Mouse (Mus musculus) embryo, embryonic 11.5 days (tissue): ENCODE measurements around the gene Ccr7.
A peak's percentile ranks its signal among the peaks of the same experiment; 100 is the strongest.

Experiments
- DNase-seq: peaks from one replicate; pipeline ENCODE4 v3.0.0-alpha.2; 2012; ENCODE audit warnings: low read depth, low spot score

Ccr7 gene

DNA sequence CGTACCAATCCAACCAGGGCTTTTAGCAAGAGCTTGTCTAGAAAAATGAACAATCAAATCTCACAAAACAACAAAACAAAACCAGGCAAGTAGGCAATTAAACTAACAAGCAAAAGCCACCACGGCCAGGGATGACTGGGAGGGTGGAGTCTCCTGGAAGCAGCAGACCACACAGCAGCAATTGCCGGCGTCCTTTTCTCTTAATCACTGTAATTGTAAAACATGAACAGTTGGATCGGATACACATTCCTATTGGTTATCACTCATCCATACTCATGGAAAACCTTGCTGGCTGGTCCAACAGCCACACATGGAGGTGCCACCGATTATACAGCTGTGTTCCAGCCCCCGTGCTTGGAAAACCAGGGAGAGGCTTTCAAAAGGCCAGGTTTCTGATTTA, 37.0 kb downstream of the Ccr7 start:
- no peak for DNase-seq

DNA sequence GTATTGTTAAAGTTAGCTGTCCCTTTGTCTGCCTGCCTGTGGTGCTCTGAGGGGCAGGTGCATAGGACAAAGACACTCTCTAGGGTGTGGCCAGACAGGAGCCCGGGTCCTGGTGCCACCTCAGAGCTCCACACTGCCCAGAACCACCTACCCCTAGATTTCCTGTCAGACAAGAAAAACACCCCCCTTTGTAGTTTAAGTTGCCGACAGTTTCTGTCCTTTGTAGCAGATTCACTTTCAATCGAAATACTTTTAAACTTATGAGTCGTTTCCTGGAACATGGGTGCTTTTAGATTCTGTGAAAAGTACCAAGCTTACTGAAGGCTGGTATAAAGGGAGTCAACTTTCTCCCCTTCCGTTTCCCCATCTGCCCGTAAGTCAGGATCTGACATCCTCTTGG, 38.9 kb downstream of the Ccr7 start:
- DNase-seq = no peak

DNA sequence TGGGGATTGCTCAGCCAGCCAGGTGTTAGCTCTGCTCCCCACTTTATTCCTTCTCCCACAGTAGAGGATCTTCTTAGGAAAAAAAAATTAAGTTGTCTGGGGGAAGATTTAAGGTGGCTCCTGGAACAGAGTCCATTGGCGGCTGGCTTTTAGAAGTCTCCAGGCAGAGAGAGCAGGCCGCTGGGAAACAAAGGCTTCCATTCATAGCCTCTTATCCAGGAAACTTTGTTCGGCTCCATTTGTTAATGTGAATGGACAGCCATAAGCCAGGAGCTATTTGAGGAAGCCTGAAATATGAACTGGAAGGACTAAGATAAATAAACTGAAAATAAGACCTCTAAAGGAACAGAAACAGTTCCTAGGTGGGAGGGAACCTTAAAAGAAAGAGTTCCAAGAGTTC, 41.8 kb downstream of the Ccr7 start:
- peak; percentile 48 for DNase-seq

DNA sequence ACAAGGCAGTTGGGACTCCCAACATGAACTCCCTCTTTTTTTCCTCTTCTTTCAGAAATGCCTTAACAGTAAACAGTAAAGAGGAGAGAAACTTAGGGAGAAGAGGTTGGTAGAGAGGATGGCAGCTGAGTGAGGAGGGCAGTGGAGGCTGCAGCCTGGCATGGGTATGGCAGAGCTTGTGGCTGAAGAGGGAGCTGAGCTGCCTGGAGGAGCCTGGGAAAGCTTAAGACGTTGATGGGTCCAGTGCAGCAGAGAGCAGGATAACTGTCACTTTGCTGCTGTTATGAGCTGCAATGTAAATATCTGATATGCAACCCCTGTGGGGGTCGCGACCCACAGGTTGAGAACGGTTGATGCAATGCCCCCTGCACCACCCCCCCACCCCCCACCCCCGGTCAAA, 42.2 kb downstream of the Ccr7 start:
- no peak for DNase-seq

DNA sequence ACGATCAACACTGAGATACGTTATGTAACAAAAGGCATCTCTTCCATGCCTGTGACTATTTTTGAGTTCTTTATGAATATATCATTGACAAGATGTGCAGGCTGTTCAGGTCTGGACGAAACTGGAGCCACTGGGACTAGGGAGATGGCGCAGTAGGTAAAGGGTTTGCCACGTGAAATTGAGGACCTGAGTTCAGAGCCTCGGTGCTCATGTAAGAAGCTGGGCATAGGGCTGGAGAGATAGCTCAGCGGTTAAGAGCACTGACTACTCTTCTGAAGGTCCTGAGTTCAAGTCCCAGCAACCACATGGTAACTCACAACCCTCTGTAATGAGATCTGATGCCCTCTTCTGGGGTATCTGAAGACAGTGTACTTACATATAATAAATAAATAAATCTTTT, 43.2 kb downstream of the Ccr7 start:
- DNase-seq = no peak

DNA sequence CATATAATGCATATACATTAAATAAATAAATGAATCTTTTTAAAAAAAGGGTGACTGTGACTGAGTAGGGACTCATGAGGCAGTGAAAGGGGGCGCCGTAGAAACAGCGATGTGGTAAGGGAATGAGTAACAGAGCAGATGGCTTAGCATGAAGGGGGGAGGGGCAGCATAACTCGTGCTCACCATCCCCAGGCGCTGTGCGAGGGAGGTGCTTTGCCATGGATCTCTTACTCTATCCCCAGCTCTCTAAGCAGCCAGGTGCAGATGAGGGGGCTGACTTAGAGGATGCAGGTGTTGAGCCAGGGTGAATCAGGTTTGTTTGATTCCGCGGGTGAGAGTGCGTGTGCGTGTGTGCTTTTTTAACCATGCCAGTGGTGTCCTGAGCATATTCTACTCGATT, 43.7 kb downstream of the Ccr7 start:
- DNase-seq = no peak

DNA sequence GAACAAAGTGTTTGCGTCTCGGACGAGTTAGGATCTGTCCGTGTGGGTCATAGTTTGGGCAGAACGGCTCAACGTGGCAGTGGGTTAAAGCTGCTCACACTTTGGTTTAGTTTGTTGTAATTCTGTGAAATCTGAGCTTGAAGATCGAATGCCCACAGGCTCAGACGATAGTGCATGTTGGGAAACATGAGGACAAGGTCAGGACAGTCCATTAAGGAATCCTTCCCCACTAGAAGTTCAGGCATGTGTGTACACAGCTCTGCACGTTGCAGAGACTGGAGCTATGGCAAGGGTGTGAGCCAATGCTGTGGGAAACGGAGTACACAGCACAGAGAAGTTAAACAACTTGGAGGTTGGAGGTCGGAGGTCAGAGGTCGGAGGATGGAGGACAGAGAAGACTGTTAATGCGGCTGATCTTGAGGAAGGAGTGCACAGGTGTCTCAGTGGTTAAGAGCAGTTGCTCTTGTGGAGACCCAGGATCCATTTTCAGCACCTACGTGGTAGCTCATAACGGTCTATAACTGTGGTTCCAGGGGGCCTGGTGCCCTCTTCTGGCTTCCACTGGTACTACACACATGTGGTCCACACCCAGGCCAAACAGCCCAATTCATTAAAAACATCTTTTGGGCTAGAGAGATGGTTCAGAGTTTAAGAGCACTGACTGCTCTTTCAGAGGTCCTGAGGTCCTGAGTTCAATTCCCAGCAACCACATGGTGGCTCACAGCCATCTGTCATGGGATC, 44.3 kb downstream of the Ccr7 start:
- DNase-seq = no peak

DNA sequence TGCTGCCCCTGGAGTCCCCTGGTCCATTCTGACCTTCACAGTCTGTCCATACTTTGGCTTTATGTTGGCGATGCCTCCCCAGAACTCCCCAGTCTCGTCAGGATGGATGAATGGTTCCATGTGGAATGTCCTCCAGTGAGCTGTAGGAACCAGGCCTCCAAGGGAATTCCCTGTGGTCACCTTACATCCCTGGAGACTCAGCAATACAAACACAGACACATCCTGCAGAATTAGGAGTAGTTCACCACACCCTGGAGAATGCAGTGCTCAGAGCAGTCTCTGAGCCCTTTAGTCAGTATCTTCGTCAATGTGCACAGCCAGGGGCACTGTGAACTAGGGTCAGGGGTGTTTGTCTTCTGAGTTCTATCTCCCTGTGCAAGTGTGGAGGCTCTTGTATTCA, 46.6 kb downstream of the Ccr7 start:
- no peak for DNase-seq

DNA sequence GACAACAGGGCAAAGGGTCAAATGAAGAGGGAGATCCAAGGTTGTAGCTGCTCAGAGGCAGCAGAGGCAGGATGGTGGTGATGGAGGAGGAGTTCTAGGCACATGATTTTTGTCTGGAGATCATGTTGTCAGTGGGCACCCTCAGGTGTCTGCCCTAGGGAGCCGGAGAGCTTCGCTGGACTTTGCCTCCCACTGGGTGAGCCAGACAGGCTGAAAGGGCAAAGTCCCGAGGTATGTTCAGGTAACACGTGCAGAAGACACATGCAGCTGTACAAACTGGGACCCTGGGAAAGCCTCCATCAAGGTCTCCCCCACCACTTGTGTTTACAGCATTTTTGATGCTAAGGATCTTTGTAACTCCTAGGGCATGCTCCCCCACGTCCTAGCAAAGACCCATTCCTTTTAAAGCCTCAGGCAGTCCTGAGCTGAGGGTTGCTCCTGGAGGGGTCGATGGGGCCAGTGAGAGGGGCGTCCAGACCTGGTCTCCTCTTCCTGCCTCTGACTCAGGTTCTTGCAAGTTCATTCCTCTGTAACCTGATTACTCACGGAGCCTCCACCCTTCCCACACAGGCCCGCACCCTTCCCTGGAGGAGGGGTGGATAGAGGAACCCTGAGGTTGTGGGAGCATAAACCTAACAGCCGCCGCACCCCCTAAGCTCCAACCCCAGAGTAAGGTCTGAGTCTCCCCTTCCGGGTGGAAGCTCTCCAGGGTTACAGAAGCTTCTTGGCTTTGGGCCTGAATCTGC, 48.7 kb downstream of the Ccr7 start:
- DNase-seq = no peak

DNA sequence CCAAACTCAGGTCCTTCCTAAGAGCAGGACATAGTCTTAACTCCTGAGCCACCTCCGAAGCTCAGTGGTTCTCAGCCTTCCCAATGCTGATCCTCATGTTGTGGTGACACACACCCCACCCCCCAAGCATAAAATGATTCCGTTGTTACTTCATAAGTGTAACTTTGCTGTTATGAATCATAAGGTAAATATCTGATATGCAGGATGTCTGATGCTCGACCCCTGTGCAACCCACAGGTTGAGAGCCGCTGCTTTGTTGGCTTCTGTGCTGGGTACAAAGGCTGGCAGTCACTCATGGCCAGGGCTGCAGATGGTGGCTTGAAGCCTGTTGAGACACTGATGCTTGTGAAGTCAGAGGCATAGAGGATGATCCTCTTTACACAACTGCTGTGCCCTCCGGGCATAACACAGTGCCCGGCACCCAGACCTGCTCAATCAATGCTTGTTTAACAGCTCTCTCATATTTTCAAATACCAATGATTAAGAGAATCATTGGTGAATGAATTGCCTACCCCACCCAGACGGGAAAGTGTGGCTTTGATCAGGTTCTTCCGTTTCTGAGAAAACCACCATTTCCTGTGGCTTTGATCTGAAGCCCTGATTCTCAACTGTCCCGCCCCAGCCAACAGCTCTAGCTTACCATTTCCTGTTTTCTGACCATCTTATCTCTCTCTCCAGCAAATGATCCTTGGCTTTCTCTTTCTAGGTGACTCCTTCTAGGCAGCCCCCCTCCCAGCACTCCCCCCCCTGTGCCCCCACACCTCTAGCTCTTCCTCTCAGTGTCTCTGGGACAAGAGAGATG, 50.1 kb downstream of the Ccr7 start:
- DNase-seq = no peak

DNA sequence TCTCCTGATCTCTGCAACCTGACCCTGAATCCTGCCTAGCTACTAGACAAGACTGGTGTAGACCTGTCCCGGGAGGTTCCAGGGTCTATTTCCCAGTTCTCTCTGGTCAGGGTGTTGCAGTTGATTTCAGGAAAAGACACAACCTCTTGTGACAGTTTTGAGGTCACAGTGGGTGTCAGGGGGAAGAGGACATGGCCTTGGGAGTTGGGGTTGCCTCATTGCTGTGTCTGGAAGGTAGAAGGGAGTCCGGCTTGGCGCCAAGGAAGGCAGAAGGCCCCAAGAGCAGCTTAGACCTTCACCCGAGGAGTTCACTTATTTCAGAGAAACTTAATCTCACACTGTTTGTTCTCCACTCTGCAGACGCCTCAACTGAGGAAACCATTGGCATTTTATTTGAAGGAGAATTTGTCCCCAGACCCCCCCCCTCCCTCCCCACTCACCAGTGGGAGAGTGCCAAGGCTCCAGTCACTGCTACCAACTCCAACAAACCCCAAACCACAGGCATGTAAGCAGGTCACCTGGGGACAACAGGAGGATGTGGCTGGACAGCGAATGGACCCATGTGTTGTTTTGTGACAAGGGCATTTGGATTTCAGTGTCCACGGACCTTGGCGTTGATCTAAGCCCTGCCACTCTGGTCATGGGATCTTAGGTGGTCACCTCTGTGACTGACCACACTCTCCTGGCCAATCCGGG, 52.2 kb downstream of the Ccr7 start:
- DNase-seq = no peak

DNA sequence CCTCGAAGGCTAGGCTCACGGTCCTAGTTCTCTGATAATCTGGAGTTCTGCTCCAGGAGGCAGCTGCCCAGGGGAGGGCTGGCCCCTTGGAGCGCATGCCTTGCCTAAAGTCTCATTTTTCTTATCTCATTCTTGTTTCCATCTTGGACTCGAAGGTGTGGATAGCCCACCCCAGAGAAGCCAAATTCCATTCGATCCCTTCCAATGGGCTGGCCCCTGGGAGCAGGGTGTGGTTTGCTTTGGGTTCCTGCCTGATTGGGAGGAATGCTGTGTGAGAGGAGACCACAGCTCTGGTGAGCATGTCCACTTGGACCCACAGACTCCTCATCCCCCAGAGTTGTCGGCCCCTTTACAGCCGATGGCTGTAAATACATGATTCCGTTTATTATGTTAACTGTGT, 53.2 kb downstream of the Ccr7 start:
- no peak for DNase-seq

DNA sequence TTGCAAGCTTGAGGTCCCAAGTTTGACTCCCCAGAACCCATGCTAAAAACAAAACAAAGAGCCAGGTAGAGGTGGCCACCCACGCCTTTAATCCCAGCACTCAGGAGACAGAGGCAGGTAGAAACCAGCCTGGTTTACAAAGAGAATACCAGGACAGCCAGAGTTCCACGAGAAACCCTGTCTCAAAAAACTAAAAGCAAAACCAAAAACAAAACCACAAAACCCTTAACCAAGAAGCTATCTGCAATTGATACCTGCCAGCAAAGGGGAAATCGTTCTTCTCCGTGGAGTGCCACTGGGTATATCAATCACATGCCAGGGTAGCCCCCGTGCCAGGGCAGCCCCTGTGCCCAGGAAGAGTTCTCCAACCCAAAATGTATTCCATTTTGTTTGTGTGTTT, 54.7 kb downstream of the Ccr7 start:
- DNase-seq = no peak

DNA sequence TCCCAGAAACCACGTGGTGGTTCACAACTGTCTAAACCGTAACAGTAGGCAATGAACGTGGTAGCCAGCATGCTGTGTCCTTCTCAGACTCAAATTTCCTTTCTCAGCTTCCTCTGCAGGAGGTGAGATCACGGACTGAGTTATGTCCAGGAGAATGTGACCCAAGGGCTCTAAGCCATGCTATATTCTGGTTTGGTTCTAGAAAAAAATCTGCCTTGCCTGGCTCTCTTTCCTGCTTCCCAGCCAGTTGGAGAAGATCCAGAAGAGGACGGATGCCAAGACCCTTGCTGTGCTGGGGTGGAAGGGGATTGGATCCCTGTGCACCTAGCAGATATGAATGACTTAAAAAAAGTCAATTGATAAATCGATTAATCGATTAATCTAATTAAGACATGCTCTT, 55.4 kb downstream of the Ccr7 start:
- no peak for DNase-seq

DNA sequence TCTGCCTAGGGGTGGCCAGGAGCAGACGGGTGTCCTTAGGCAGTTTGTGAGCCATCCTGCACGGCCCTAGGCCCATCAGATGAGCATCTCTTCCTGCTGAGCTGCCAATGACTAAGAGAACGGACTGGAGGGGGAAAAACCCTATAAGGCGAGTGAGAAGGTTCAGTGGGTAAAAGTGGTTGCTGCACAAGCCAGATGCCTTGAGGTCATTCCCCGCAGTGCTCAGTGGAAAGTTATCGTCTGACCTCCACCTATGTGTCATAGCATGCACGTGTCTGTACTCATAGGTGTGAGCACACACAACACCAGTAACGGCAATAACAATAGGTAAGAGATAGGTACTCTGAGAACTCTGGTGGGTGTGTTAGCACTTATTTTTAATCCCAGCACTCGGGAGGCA, 56.0 kb downstream of the Ccr7 start:
- DNase-seq = no peak

DNA sequence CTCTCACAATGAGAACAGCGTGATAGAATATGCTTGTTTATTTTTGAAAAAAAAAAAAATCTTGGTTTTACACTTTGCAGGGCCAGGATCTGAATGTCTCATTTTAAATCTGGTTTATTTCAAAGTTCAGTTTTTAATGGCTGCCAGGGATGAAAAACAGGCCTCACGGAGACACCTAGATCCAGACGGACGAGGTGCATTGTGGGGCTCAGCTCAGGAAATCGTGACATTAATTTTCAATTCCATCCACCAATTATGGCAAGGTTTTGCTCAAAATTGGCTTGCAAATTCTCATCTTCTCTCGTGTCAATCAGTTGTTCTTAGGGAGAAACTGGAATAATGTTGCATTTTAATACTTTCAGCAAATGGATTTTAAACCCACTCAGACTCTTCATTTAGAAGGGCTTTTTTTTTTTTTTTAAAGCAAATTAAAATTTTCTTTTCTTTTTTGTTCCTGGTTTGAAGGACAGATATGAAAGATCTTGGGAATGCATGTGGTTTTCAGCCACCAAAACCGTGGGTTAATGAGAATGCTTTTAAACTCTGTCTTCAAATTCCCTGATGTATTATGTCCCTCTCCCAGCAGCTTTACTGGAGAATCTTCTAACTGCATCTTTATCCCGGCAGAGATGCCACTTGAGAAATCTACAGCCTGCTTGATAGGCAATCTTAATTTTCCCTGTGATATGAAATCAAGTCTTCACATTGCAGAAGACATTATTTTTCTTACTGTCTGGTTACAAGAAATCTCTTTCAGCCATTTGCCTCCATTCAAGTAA, 57.7 kb downstream of the Ccr7 start:
- no peak for DNase-seq

DNA sequence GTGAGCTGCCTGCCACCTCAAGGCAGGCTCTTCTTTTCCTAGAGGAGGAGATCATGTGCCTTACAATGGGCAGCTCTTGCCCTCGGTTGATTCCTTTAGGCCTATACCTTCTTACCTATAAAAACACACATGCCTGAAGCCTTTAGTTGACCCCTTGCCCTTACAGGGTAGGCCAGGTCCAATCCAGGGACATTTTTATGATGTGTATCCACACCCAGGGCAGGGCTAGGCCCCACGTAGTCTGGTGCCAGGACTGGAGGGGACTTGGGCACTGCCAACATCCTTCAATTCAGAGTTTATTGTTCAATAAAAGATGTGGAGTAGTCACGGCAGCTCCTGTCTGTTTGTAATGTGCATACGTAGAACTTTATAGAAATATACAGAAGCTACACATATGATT, 58.5 kb downstream of the Ccr7 start:
- DNase-seq = no peak

DNA sequence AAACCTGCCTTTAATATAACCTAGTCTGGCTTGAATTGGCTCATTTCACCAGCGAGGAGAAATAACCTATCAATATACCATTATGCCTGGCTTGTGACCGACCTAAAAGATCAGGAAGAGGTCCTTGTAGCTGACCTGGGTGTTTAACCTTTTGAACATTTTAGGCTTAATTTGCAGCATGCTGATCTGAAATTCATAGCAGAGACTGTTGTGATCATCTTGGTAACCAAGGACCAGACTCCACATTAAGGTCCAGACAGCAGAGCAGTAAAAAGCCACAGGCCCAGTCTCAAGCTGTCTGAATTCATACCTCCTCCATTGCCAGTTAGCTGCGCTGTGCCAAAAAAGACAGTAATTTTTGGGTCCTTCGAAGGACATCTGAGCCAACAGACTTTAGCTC, 59.1 kb downstream of the Ccr7 start:
- DNase-seq = no peak

DNA sequence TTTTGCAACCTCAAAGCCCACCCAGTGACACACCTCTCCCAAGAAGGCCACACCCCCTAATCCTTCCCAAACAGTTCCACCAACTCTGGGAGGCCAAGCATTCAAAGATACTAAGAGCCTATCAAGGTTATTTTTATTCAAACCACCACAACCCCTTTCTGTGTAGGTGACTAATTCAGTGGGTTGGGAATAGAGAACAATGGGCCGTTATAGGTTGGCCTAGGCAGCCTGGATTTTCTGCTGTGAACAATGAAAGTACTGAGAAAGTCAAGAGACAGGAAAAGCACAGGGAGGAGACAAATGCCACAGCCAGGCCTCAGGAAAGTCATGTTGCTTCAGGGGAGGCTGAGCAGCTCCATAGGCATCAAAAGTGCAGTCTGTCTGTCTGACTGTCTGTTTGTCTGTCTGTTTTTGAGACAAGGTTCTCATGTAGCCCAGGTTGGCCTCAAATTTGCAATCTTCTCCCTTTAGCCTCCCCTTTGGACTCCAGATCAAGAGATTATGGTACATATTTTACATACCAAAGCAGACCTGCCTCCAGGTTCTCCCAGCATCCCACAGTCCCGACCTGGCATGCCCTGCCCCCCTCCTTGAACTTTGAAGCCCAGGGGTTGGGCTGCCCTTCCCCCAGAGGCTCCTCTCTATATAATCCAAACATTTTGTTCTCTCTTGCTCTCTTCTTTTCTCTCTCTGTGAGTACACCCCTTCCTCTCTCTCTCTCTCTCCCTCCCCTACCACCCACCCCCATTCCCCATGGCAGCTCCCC, 59.8 kb downstream of the Ccr7 start:
- DNase-seq = no peak
